In the genomic region with DNA sequence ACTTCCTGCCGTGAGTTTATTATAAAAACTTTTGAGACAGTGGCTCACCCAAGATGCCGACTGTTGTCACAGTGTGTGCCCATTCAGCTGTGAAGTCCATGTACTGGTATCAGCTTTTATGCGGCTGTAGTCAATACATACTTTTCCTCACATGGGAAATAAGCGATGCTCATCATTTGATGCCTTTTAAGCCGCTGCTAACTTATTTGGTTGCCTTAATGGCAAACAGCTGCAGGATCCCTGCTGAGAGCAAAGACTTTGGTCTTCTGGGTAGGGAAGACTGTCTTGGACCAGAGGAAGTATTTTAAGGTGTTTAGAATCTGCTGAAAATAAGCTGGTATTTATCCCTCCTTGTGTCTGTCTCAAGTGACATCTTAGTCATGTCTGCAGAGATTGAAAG, we compare ENCODE assay signal across 10 mouse cellular contexts. TPM values are rescaled to one million over a fixed set of nuclear protein-coding genes. Genes with fewer than 3 reads are reported as not detected.
DNase-seq lines count a peak whose midpoint lies in the region; ATAC-seq and TF ChIP-seq lines count a peak whose summit lies in the region.
"Had no signal": no experiment of that assay in that cellular context is flagged by ENCODE, and none has a peak within 500 bp of the region (broad histone marks: within the 10 kb centered on the region; RNA-seq: fewer than 3 reads in every experiment).

No protein-coding gene starts in this region.

- H3K9me3 ChIP-seq in lung, embryonic 14.5 days (ENCODE audit: low read depth, low read length) = no peaks in the 10 kb centered on the region
- no peaks in the 10 kb centered on the region for H3K9me3 ChIP-seq in forebrain, embryonic 11.5 days (ENCODE audit: control insufficient read depth, low read length)
- H3K9me3 ChIP-seq in hindbrain, postnatal 0 days (ENCODE audit: low read length) = no peaks in the 10 kb centered on the region
- no peaks in the 10 kb centered on the region for H3K9me3 ChIP-seq in neural tube, embryonic 15.5 days (replicated peaks)

- H3K27me3 ChIP-seq in lung, embryonic 14.5 days (ENCODE audit: insufficient read depth, low read length) = no peaks in the 10 kb centered on the region
- H3K27me3 ChIP-seq in forebrain, embryonic 11.5 days (ENCODE audit: control insufficient read depth, insufficient read depth, low read length) = no peaks in the 10 kb centered on the region
- no peaks in the 10 kb centered on the region for H3K27me3 ChIP-seq in hindbrain, postnatal 0 days (ENCODE audit: insufficient read depth, low read length)
- no peaks in the 10 kb centered on the region for H3K27me3 ChIP-seq in neural tube, embryonic 15.5 days (replicated peaks)

- 0 out of 2 replicates have a peak, but pooled peaks cover 4% of the 10 kb centered on the region for H3K4me1 ChIP-seq in lung, embryonic 14.5 days (ENCODE audit: insufficient read depth)
- H3K4me1 ChIP-seq in forebrain, embryonic 11.5 days (replicated peaks; ENCODE audit: control insufficient read depth, insufficient read depth, low read length) = no peaks in the 10 kb centered on the region
- H3K4me1 ChIP-seq in hindbrain, postnatal 0 days (ENCODE audit: insufficient read depth, low read length) = 0 out of 2 replicates have a peak, but pooled peaks cover 7% of the 10 kb centered on the region
- peaks cover 30% of the 10 kb centered on the region for H3K4me1 ChIP-seq in neural tube, embryonic 15.5 days

- WGBS in lung, embryonic 14.5 days = 35% methylated on average over 5 of the region's 5 CpGs
- 60% methylated on average over 5 of the region's 5 CpGs for WGBS in forebrain, embryonic 11.5 days
- 46% methylated on average over 5 of the region's 5 CpGs for WGBS in hindbrain, postnatal 0 days
- 52% methylated on average over 5 of the region's 5 CpGs for WGBS in neural tube, embryonic 15.5 days

- DNase-seq in lung, embryonic 14.5 days = no peak
- DNase-seq in lung, postnatal 14 days = no peak
- no peak for DNase-seq in forebrain, embryonic 11.5 days (ENCODE audit: low spot score)
- no peak for DNase-seq in hindbrain, postnatal 0 days (ENCODE audit: low spot score)
- DNase-seq in adrenal gland, postnatal 36 days = no peak
- no peak for DNase-seq in thymus, postnatal 10 days (ENCODE audit: low spot score in 2 of 2)
- no peak for DNase-seq in left cerebral cortex, adult 11 months (ENCODE audit: low spot score)

- TF ChIP-seq CTCF in lung, embryonic 14.5 days (IDR thresholded peaks at IDR 0.05; ENCODE audit: low read depth) = no peak
- no peak for TF ChIP-seq CTCF in hindbrain, postnatal 0 days (IDR thresholded peaks at IDR 0.05; ENCODE audit: low read depth)

- peak overlapping the region; percentile 95 for H3K4me2 ChIP-seq in lung, embryonic 14.5 days
- H3K4me2 ChIP-seq in forebrain, embryonic 11.5 days (ENCODE audit: low read depth, low read length, severe bottlenecking) = peak overlapping the region; percentile 100; the same call in 1 of the 2 replicates
- peak overlapping the region; percentile 100 for H3K4me2 ChIP-seq in hindbrain, postnatal 0 days (ENCODE audit: low read depth, low read length)
- peak overlapping the region; percentile 100 for H3K4me2 ChIP-seq in neural tube, embryonic 15.5 days

- no peak for ATAC-seq in lung, embryonic 14.5 days (ENCODE audit: insufficient read depth)
- no peak for ATAC-seq in forebrain, embryonic 11.5 days (replicated peaks; ENCODE audit: low FRiP score)
- no peak for ATAC-seq in hindbrain, postnatal 0 days
- ATAC-seq in neural tube, embryonic 15.5 days (ENCODE audit: low FRiP score) = no peak

- peak overlapping the region; percentile 68; the same call in 1 of the 2 replicates for H3K4me3 ChIP-seq in lung, embryonic 14.5 days (ENCODE audit: low read depth, low read length)
- peak overlapping the region; percentile 57 for H3K4me3 ChIP-seq in forebrain, embryonic 11.5 days (ENCODE audit: low read depth, low read length)
- H3K4me3 ChIP-seq in hindbrain, postnatal 0 days (ENCODE audit: low read length) = peak overlapping the region; percentile 55
- H3K4me3 ChIP-seq in neural tube, embryonic 15.5 days (replicated peaks) = peak overlapping the region; percentile 66

- no peaks in the 10 kb centered on the region for H3K36me3 ChIP-seq in lung, embryonic 14.5 days (ENCODE audit: insufficient read depth)
- H3K36me3 ChIP-seq in forebrain, embryonic 11.5 days (ENCODE audit: control insufficient read depth, insufficient read depth, low read length) = no peaks in the 10 kb centered on the region
- no peaks in the 10 kb centered on the region for H3K36me3 ChIP-seq in hindbrain, postnatal 0 days (ENCODE audit: insufficient read depth, low read length)
- no peaks in the 10 kb centered on the region for H3K36me3 ChIP-seq in neural tube, embryonic 15.5 days
- H3K36me3 ChIP-seq: G1E had no signal

- H3K27ac ChIP-seq in lung, embryonic 14.5 days (ENCODE audit: low read depth) = no peak overlapping the region
- H3K27ac ChIP-seq in forebrain, embryonic 11.5 days (ENCODE audit: low read depth, low read length) = no peak overlapping the region
- H3K27ac ChIP-seq in hindbrain, postnatal 0 days = no peak overlapping the region
- no peak overlapping the region for H3K27ac ChIP-seq in neural tube, embryonic 15.5 days (replicated peaks)

- no peak overlapping the region for H3K9ac ChIP-seq in lung, embryonic 14.5 days
- H3K9ac ChIP-seq in forebrain, embryonic 11.5 days (ENCODE audit: low read length) = no peak overlapping the region
- no peak overlapping the region for H3K9ac ChIP-seq in hindbrain, postnatal 0 days (replicated peaks; ENCODE audit: low read length)
- no peak overlapping the region for H3K9ac ChIP-seq in neural tube, embryonic 15.5 days (replicated peaks)

RNA-seq across cellular contexts. Expression of a gene that starts 2.7 kb away (rescaled TPM):
- 16.3 and 17.9 TPM in 2 replicates for polyA plus RNA-seq in lung, embryonic 14.5 days (2014; fragmentation: Nextera tagmentation; extraction: Ambion mirVana)
- 14.5 and 16.2 TPM in 2 replicates for polyA plus RNA-seq in forebrain, embryonic 11.5 days (2014; fragmentation: Nextera tagmentation; extraction: Ambion mirVana)
- 40.0 and 43.7 TPM in 2 replicates for total RNA-seq in hindbrain, postnatal 0 days (2014; rRNA removed)
- polyA plus RNA-seq in hindbrain, postnatal 0 days (2015; fragmentation: Nextera tagmentation; extraction: Ambion mirVana) = 8.0 and 8.8 TPM in 2 replicates
- 12.9 and 14.0 TPM in 2 replicates for polyA plus RNA-seq in neural tube, embryonic 15.5 days (2015; fragmentation: Nextera tagmentation; extraction: Ambion mirVana)
- 10 to 100 TPM; 16.0 to 23.2 TPM for total RNA-seq in adrenal gland, postnatal 36 days (2021)
- total RNA-seq: granulocyte monocyte progenitor cell, adult 5-6 weeks had no signal
- polyA plus RNA-seq: G1E had no signal
